Mouse (Mus musculus) gastrocnemius, adult 18-20 months (tissue): ENCODE results near the gene Denr. TPM values are rescaled to one million over a fixed set of nuclear protein-coding genes. Genes with fewer than 3 reads are reported as not detected.

Experiments
- DNase-seq: peaks from one replicate; pipeline ENCODE4 v3.0.0; 2021; ENCODE audit warnings: low spot score
- long read RNA-seq, 2 experiments: library from polyadenylated mRNA; stranded (forward); transcript quantifications; one replicate each; pipeline ENCODE4 v2.0.0; 2021
- total RNA-seq, 2 experiments: library from RNA; stranded (reverse); gene quantifications; 2 replicates each; pipeline ENCODE4 v1.2.3; 2021

Denr gene
- 10 to 100 TPM; 48.6 to 59.9 TPM for total RNA-seq
- long read RNA-seq, experiment 1, transcript Denr-201 (8 exons, 2,339 nt) = major isoform, 17 of 32 reads
- long read RNA-seq, experiment 1, partial matches to known transcripts = 8 of 32 reads
- long read RNA-seq, experiment 1, other reads (novel, unspliced or antisense) = 7 of 32 reads
- long read RNA-seq, experiment 2, transcript Denr-201 (8 exons, 2,339 nt) = major isoform, 12 of 17 reads
- long read RNA-seq, experiment 2, partial matches to known transcripts = 2 of 17 reads
- long read RNA-seq, experiment 2, other reads (novel, unspliced or antisense) = 3 of 17 reads

DNA sequence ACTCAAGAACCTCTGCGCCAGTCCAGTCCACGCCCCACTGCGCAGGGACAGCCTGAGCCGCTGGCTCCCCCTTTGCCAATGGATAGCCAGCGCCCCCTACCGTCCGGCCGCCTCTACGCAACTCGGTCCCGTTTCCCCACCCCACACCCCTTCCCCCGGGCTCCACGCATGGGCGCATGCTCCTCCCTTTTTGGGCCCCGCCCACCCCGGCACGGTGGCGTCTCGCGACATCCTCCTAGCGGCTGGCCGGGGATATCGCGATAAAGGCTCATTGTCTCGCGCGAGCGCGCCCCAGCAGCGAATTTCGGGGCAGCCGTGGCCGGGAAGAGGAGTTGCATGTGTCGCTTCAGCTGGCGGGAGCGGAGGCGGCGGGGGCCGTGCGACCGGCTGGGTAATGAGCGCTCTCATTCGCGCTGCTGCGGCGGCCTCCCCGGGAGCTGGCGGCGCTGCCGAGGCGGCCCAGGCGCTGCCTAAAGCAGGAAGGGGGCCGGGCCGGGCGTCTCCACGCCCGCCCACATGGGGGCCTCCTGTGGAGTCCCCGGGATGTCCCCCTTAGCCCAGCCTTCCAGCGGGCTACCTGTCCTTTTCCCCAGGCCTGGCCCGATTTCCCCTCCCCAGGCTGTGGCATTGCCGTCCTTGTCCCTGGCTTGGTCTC, at the start of gene Denr:
Denr (plus strand) TSS at position 200 of the 655 bp plus-strand sequence.
- DNase-seq = peak; percentile 99

DNA sequence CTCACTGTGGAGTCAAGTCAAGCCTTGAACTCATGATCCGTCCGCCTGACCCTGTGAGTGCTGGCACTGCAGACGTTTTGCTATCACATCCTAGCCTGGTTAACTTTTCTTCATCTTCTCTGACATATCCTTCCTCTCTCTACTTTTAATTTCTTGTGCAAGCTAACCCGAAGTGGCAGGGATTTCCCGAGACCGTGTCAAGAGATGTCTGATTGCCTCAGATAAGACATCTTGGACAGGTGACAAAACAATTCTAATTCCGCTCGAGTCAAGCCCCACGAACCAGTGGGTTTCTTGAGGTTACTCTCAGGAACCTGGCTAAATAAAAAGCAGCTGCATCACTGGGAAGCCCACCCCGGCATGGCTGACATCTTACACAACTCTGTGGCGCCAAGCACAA, 48.2 kb upstream of the Denr start:
- DNase-seq = no peak

DNA sequence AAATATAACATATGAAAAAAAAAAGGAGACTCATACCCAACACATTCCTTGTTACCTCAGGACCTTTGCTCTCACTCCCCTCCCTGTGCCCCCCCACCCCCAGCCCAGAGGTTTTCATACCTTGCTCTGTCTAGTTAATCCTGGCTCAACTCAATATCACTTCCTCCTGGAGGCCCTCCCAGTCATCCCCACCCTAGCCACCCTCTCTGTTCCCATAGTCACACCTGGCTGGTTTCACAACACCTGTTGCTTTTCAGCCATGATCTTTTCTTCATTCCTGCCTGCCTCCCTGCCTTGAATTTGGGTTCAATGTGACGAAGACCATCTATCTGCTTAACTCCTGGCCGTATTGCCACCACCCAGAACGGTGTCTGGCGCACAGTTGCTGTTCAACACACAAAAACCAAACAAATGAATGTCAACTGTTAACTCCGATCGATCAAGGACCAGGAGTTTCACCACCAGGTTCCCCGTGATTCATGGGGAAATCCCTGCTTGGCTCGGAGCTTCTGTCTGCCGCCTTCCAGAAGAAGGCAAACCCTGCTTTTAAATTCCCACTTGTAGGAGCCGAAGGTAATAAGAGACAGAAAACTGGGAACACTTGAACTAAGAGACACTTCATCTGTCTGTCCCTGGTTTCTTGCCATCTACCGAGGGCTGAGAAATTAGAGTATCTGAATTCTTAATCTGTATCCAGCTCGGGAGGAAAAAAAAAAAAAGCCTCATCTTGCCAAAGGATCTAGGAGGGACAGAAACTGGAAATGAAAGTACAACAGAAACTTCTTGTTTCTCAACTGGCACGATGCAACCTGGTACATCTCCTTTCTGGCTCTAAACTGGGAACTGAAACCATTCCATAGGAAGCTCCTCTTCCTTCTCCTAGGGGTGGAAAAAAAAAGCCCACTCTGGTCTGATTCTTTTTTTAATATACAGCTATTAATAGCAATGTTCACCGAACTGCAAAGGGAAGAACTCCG, 44.3 kb upstream of the Denr start:
- DNase-seq = no peak

DNA sequence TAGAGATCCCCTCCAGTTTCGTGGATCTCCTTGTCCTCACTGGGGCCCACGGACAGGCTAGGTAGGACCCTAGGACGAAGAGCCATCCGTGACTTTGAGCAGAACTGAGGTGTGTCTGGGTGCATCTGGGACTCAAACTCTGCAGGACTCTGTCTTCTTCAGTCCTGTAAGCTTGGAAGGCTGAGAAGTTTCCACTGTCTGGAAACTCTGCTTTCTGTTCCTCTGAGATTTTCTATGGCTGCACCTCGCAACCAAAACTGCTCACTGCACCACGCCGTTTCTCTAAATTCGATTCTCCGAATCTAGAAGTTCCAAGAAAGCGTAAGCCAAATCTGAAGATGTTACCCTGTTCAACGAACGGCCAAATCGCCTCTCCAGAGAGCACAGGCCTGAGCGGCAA, 43.0 kb upstream of the Denr start:
- DNase-seq = no peak

DNA sequence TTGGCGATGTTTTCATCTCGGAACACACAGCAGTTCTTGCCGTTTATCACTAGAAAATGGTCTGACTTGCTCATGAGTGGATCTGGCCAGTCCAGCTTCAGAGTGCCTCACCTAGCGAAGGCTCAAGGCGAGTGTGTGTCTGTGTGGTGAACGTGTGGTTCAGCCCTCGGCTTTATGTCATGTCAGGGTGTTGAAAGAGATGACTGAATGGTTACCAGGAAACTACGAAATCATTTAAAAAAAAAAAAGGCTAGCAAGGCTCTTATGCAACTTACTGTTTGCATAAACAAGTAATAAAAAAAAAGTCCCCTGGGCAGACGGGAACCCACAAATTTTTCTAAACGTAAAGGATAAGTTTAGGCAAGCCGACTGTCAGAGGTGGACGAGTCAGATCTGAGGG, 41.6 kb upstream of the Denr start, which contains the start of gene Hcar2:
Hcar2 (minus strand) TSS at position 135 of the 400 bp plus-strand sequence.
- no peak for DNase-seq

DNA sequence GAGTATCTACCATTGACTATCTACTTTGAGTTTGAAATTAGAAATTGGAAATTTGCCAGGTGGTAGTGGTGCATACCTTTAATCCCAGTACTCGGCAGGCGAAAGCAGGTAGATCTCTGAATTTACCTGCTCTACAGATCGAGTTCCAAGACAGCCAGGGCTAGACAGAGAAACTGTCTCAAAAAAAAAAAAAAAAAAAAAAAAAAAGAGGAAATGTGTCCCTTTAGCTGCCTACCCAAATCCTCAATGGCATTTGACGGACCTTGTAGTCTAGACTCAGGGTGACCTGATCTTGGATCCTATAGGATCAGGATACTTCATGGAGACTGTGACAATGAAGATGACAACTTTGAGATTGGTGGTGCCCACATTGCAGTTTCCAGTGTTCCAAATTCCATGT, 40.5 kb upstream of the Denr start:
- no peak for DNase-seq

DNA sequence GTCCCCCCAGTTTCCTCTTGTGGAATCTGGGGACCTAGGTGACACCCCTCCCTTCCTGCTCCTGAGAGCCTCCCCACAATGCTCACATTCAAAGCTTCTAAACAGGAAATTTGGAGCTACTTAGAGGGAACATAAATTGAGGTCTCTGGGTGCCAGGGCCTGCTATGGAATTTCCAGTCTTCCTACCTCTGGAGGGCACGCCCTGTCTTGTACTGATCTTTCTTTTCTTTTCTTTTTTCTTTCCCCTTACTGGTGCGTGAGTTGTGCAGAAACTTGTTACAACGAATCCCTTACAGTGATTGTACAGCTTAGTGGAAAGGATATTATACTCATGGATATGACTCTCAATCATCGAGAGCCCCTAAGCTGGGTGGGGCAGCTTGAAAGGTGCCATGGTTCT, 37.4 kb upstream of the Denr start:
- no peak for DNase-seq

DNA sequence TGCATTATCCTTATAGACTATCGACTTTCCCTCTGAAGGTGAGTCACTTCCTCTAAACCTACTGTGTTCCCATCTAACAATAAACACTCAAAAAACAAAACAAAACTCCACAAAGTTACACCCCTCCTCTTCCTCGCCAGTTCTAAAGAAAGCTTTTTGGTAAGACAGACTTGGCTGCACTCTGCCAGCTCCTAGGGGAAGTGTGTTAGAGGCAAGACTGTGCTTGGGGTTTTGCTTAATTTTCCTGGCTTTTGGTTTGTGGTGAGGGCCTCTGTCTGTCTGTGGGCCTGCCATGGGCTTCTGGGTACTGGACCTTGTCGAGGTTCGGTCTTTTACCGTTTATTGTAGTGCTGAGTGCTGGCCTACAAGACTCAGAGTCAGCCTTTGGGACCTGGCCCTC, 32.8 kb upstream of the Denr start:
- no peak for DNase-seq

DNA sequence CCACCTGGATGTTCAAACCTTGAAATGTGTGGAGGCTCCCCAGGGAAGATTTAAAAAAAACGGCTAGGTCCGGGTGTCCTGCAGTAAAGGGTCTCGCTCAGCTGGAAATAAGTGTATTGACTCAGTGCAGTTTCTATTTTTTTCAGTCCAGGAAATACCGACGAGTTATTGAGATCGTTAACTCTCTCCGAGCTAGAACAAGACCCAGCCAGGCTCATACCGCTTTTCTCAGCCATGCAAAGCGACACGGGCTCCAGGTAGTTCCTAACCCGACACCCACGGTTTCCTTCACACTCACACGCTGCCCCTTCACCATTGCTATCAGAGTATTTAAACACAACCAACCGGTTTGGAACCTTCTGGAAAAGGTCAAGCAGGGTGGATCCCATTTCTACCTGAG, 28.9 kb upstream of the Denr start:
- DNase-seq = no peak

DNA sequence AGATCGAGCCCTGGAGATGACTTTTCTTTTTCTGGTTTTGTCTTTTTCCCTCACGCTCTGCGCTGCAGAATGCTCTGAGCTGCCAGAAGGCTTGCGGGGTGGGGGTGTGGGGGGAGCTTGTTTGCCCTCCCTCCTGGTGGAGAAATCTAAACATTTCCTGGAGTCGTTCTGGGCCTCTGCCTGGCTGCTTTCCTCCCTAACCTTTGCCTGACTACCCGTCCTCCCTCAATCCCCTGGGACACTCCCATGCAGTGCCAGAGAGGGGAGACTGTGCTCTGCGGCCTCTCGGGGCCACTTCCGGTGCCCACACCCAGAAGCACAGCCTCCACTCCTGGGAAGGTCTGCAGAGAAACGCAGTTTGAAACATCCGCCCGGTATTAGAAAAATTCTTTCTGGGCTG, 27.0 kb upstream of the Denr start, which contains the start of gene Hcar1:
Hcar1 (minus strand) TSS at position 93 of the 400 bp plus-strand sequence.
- no peak for DNase-seq

DNA sequence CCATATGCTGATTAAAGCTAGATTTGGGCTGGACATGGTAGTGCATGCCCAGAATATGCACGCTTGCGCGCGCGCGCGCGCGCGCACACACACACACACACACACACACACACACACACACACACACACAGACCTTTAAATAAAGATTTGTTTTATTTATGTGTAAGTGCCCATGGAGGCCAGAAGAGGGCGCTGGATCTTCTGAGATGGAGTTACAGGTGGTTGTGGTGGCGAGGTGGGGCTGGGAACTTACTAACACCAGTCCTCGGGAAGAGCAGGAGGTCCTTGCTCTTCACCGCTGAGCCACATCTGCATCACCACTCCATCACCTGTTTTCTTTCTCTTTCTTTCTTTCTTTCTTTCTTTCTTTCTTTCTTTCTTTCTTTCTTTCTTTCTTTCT, 26.2 kb upstream of the Denr start:
- no peak for DNase-seq

DNA sequence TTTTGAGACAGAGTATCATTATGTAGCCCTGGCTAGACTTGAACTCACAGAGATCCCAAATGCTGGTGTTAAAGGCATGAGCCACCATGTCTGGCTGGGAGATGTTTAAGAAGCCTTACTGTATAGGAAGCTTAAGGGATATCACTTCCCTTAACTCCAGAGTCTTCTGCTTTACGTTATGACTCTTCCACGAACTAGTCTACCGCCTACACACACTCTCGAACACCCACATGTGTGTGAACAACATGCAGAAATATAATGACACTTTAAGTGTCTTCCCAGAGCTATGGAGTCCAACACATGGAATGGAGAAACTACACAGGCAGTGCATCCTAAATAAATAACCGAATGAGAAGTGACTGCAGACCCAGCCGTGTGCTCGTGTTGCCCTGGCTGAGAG, 23.1 kb upstream of the Denr start:
- DNase-seq = no peak

DNA sequence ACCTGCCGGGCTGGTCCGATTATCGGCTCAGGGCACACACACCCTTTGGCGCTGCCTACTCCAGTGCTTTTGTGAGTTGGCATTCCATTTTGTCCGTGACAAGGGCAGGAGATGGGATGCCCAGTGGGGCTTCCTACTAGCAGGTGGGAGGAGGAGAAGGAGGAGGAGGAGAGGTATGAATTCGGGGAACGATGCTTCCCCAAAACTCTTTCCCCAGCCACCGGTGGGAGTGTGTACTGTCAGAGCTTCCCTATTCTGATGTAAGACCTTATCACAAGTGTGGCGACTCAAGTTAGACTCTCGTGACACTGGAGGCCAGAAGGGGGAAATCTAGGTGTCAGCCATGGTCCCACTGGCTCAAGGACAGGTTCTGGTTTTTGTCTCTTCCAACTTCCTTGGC, 22.6 kb upstream of the Denr start:
- no peak for DNase-seq

DNA sequence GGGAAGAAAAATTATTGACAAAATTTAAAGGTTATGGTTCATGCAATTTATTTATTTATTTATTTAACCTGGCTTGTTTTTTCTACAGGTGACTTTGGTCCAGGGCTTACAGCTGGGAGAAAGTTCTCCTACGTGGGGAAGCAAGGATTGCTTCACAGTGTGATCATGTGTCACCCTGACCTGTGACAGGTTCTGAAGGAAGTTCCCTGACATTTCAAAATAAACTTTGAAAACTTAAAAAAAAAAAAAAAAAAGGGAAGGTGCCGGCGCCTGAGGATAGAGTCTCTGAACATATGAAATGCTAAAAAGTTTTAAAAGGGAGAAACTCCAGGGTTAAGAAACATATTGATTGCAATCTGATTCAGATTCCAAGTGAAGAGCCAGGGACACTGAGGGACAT, 20.6 kb upstream of the Denr start:
- DNase-seq = no peak

DNA sequence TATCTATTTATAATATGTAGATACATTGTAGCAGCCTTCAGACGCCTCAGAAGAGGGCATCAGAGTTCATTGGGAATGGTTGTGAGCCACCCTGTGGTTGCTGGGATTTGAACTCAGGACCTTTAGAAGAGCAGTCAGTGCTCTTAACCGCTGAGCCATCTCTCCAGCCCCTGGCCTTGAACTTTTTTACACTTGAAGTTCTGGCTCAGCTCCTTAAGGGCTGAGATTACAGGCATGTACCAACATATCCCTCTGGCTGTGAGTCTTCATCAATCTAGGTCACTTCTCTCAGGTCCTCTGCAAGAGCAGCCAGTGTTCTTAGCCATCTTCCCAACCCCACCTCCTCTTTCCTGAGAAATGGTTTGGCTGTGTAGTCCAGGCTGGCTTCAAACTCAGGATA, 16.7 kb upstream of the Denr start:
- DNase-seq = no peak

DNA sequence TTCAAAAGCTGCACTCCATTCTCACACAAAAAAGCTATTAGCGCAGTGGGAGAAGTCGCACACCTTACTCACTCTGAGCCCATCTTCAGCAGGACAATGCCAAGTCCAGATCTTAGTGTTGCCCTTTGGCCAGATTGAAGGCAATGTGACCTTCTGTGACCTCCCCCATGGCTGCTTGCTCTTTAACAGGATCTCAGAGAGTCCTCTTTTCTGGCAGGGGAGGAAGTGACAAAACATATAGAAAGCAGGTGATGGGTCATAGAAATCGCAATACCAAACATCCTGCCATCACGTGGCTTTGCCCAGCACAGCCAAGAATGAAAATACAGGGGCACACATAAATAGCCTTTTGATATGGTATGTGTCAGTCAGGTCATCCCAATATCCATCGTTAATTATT, 16.0 kb upstream of the Denr start:
- DNase-seq = no peak

DNA sequence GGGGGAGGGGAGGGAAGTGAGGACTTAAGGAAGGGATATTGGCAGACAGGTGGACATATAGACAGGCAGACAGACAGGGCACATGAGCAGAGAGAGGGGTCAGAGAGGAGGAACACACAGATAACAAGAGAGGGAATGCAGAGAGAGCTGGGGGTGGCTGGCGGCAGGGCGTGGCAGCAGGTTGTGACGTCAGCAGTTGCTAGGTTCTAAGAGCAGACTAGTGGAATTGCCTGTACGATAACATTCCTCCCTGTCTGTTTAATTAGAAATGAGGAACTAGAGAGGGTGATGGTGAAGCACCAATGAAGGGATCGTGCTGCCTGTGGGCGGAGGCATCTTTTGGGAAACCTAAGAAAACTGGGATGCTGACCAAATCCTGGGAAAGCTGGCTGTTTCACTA, 15.3 kb upstream of the Denr start:
- no peak for DNase-seq

DNA sequence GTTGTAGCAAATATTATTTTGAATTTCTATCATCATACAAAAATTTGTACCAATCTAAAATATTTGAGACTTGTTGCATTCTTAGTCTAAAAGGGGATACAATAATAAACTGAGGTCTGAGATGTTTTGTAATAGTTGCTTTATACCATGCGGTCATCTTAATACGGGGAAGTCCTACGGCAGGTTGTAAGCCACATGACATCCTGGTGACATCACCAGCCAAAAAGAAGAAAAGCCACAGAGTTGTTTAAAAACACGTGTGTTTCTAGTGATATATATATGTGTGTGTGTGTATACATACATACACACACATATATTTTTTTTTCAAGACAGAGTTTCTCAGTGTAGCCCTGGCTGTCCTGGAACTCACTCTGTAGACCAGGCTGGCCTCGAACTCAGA, 13.5 kb upstream of the Denr start:
- DNase-seq = no peak

DNA sequence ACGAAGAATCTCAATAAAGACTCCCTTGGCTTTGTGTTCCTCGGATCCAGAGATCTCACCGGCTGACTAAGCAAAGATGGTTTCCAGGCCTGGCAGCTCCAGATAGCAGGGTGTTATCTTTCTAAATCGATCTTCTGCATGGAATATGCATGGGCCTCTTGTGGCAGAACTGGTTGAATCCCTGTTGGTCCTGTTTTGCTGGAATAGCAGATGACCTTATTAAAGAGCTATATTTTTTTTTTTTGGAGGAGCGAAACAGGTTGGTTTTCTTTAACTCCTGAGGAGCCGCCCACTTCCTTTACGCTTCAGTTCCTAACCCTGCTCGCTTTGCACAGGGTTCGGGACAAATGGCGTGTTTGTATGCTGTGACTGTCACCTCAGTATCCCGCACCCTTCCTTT, 10.6 kb upstream of the Denr start:
- no peak for DNase-seq

DNA sequence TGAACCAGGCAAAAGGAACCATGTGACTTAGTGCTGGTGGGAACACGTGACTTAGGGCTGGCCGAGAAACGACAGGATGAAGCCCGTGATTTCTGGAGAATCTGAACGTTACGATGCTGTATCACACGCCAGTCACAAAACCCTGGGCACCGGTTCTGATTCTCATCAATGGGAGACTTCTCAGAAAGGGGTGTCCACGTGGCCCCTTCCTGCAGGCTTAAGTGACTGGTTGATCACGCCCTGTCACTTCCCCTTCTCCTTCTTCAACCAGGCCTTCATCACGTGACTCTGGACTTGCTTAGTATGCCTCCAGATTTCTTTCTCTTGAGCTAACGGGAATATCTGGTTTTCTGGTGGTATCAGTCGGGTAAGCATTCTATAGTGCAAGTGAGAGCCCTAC, 9.6 kb upstream of the Denr start:
- no peak for DNase-seq

DNA sequence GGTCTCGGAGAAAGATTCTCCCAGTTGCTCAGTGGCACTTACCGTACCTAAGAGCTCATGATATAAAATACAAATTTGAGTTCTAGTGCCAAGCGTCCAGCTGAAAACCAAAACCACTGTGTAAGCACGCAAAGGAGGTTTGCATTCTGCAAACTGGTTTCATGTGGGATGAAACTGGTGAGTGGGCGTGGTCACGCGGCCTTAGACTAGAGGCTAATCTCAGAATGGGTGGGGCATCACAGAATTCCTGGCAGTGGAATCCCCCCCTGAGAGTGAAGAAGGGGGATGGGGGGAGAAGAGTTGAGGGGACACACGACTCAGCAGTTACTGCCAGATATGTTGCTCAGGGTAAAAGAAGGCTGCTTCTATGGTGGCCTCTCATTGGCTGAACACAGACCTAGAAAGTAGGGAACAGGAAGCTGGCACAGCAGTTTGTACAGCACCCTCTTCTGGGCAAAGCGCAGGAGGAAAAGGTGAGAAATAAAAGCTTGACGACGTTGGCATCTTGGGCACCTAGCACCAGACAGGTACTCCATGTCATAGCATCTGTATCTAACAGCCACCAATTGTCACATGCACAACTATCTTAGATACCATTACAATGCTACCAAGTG, 2.8 kb upstream of the Denr start:
- no peak for DNase-seq
